Mouse (Mus musculus) ES-Bruce4 (cell line): Measurements from ENCODE around the gene Cyth4. TPM values are rescaled to one million over a fixed set of nuclear protein-coding genes. Genes with fewer than 3 reads are reported as not detected.

ENCODE experiments used
- H3K27ac ChIP-seq: 2 replicates; pipeline ENCODE4 v1.5.1; 2012; ENCODE audit warnings: low read length, inconsistent platforms; ENCODE audit not compliant: insufficient read depth
- H3K27me3 ChIP-seq: 2 replicates; pipeline ENCODE4 v1.6.1; 2012; ENCODE audit warnings: mild to moderate bottlenecking, low read length, inconsistent platforms; ENCODE audit not compliant: control insufficient read depth, poor library complexity, insufficient read depth, severe bottlenecking
- H3K36me3 ChIP-seq: 2 replicates; pipeline ENCODE4 v1.6.1; 2012; ENCODE audit warnings: inconsistent platforms, mild to moderate bottlenecking, low read length, moderate library complexity; ENCODE audit not compliant: control insufficient read depth, poor library complexity, insufficient read depth, severe bottlenecking
- H3K4me1 ChIP-seq: one replicate; pipeline ENCODE4 v1.8.1; 2011; ENCODE audit warnings: low read length; ENCODE audit not compliant: control insufficient read depth, insufficient read depth
- H3K4me3 ChIP-seq: 2 replicates; pipeline ENCODE4 v1.5.1; 2011; ENCODE audit warnings: low read depth, mild to moderate bottlenecking, low read length
- H3K9ac ChIP-seq: 2 replicates; pipeline ENCODE4 v1.6.1; 2012; ENCODE audit warnings: low read depth, mild to moderate bottlenecking, inconsistent platforms; ENCODE audit not compliant: poor library complexity, severe bottlenecking
- H3K9me3 ChIP-seq: replicated peaks from 2 replicates; pipeline ENCODE4 v1.6.1; 2012; ENCODE audit warnings: mild to moderate bottlenecking, low read length, inconsistent platforms; ENCODE audit not compliant: control insufficient read depth, poor library complexity, insufficient read depth, severe bottlenecking
- CTCF ChIP-seq: IDR thresholded peaks from one replicate; pipeline ENCODE4 v1.8.1; 2011; ENCODE audit warnings: low read depth, low read length
- EP300 ChIP-seq: IDR thresholded peaks from 2 replicates; pipeline ENCODE4 v1.6.1; 2011; ENCODE audit warnings: low read depth, low read length; ENCODE audit not compliant: insufficient read depth
- POLR2A ChIP-seq: IDR thresholded peaks from one replicate; pipeline ENCODE4 v1.8.1; 2011; ENCODE audit warnings: low read length; ENCODE audit not compliant: insufficient read depth
- polyA plus RNA-seq: library from polyadenylated mRNA; stranded (reverse); fragments of >200 nt; gene quantifications from 2 replicates; pipeline ENCODE4 v1.2.4, GENCODE M21; 2011; ENCODE audit warnings: low read depth; ENCODE audit not compliant: missing spikeins, insufficient read depth, insufficient read length

The Cyth4 gene
- polyA plus RNA-seq, 1 experiment, result 0.40 TPM

- Histone ChIP-seq H3K4me1 (no peaks in the 10 kb centered on the region), H3K36me3 (no peaks in the 10 kb centered on the region), H3K4me3 (no peak within 1 kb of the TSS), H3K27me3 (no peaks in the 10 kb centered on the region), H3K9me3 (no peaks in the 10 kb centered on the region), H3K27ac (no peak within 1 kb of the TSS), H3K9ac (no peak within 1 kb of the TSS)
- TF ChIP-seq CTCF (no peak), POLR2A (no peak), EP300 (no peak)
Measured at GRCm38 (mm10) chr15:78572658-78573397, 24.0 kb upstream of the Cyth4 start, which contains the start of gene Rac2. Rac2 (minus strand) TSS chr15:78572783.

- TF ChIP-seq CTCF (no peak), POLR2A (no peak), EP300 (0 out of 2 replicates have a peak, but pooled peaks have one; percentile 48)
- no peaks in the 10 kb centered on the region for H3K4me1 ChIP-seq
- H3K9ac ChIP-seq, result no peak overlapping the region
- no peaks in the 10 kb centered on the region for H3K9me3 ChIP-seq
- no peaks in the 10 kb centered on the region for H3K36me3 ChIP-seq
- no peak overlapping the region; the same call in 1 of the 2 replicates for H3K27ac ChIP-seq
- no peak overlapping the region for H3K4me3 ChIP-seq
- no peaks in the 10 kb centered on the region for H3K27me3 ChIP-seq
Measured at GRCm38 (mm10) chr15:78576284-78576810, 20.5 kb upstream of the Cyth4 start.

- Histone ChIP-seq H3K4me3 (no peak overlapping the region), H3K9ac (no peak overlapping the region), H3K4me1 (no peaks in the 10 kb centered on the region), H3K9me3 (no peaks in the 10 kb centered on the region), H3K27me3 (no peaks in the 10 kb centered on the region), H3K27ac (0 out of 2 replicates have a peak overlapping the region, but pooled peaks have one; percentile 23), H3K36me3 (no peaks in the 10 kb centered on the region)
- TF ChIP-seq POLR2A, result no peak
Measured at GRCm38 (mm10) chr15:78583352-78583751, 13.5 kb upstream of the Cyth4 start.

- no peaks in the 10 kb centered on the region for H3K36me3 ChIP-seq
Measured at GRCm38 (mm10) chr15:78585404-78585803, 11.4 kb upstream of the Cyth4 start.

GRCm38 (mm10) chr15:78587050-78587994 is 9.5 kb upstream of the Cyth4 start:
- H3K9me3 ChIP-seq, result no peaks in the 10 kb centered on the region
- no peaks in the 10 kb centered on the region for H3K27me3 ChIP-seq
- H3K36me3 ChIP-seq, result no peaks in the 10 kb centered on the region
- H3K9ac ChIP-seq, result no peak overlapping the region
- TF ChIP-seq POLR2A (no peak), CTCF (peak; percentile 97), EP300 (peak; percentile 35; the same call in 1 of the 2 replicates)
- H3K4me3 ChIP-seq, result no peak overlapping the region
- H3K27ac ChIP-seq, result no peak overlapping the region
- no peaks in the 10 kb centered on the region for H3K4me1 ChIP-seq

More at GRCm38 (mm10) chr15:78585404-78585803, 11.4 kb upstream of the Cyth4 start:
- TF ChIP-seq EP300 (no peak), POLR2A (no peak), CTCF (no peak)
- H3K27ac ChIP-seq, result no peak overlapping the region
- no peak overlapping the region for H3K9ac ChIP-seq
- H3K4me1 ChIP-seq, result no peaks in the 10 kb centered on the region
- no peaks in the 10 kb centered on the region for H3K27me3 ChIP-seq
- H3K9me3 ChIP-seq, result no peaks in the 10 kb centered on the region
- H3K4me3 ChIP-seq, result no peak overlapping the region
